21 mouse cellular contexts compared by ENCODE assay signal in the genomic region with DNA sequence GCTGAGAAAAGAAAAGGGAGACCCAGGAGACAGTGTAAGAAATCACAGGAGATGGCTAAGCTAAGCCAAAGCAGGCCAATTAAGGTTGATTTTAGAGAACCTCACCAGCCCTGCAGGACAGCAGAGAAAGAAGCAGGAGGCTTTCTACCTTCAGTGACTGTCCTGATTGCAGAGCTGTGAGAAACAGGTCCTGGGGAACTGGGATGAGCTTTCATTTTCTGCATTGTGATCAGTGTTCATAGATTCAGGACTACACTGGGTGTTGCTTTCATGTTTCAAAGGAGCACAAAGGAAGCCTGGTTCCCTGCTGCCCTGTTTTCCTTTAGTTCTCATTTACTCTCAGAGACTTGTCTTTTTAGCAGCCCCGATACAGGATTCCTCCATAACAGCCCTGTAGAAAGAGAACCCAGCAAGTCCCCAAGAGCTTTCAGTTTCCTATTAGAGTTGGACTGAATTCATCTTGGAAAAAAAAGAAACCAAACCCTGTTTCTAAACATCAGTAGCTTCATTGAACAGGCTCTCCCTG.
DNase-seq lines count a peak whose midpoint lies in the region; ATAC-seq and TF ChIP-seq lines count a peak whose summit lies in the region.
"Had no signal": no experiment of that assay in that cellular context is flagged by ENCODE, and none has a peak within 500 bp of the region (broad histone marks: within the 10 kb centered on the region; RNA-seq: fewer than 3 reads in every experiment).

No protein-coding gene starts in this region.

- no peaks in the 10 kb centered on the region for H3K27me3 ChIP-seq in forebrain, embryonic 15.5 days
- no peaks in the 10 kb centered on the region for H3K27me3 ChIP-seq in forebrain, embryonic 12.5 days
- H3K27me3 ChIP-seq in midbrain, embryonic 13.5 days, result no peaks in the 10 kb centered on the region
- H3K27me3 ChIP-seq in intestine, postnatal 0 days (replicated peaks; ENCODE audit: control insufficient read depth, insufficient read depth, low read length), result no peaks in the 10 kb centered on the region
- H3K27me3 ChIP-seq: CH12.LX; embryonic facial prominence, embryonic 13.5 days; kidney, embryonic 15.5 days; lung, embryonic 15.5 days had no signal

- H3K9ac ChIP-seq in forebrain, embryonic 15.5 days (replicated peaks), result no peak overlapping the region
- no peak overlapping the region for H3K9ac ChIP-seq in forebrain, embryonic 12.5 days
- no peak overlapping the region for H3K9ac ChIP-seq in midbrain, embryonic 13.5 days (replicated peaks)
- no peak overlapping the region for H3K9ac ChIP-seq in intestine, postnatal 0 days (ENCODE audit: low read depth, low read length)
- H3K9ac ChIP-seq: embryonic facial prominence, embryonic 13.5 days; hindbrain, embryonic 14.5 days; kidney, embryonic 15.5 days; liver, embryonic 14.5 days; lung, embryonic 15.5 days had no signal

- intact Hi-C loops in left cerebral cortex, adult 2 months (cut with DNase I), result no loop called here

- H3K4me2 ChIP-seq in forebrain, embryonic 15.5 days (replicated peaks), result no peak overlapping the region
- H3K4me2 ChIP-seq in forebrain, embryonic 12.5 days, result no peak overlapping the region
- H3K4me2 ChIP-seq in midbrain, embryonic 13.5 days (replicated peaks), result no peak overlapping the region
- no peak overlapping the region for H3K4me2 ChIP-seq in intestine, postnatal 0 days (replicated peaks; ENCODE audit: low read depth)
- H3K4me2 ChIP-seq: embryonic facial prominence, embryonic 13.5 days; heart, embryonic 11.5 days; hindbrain, embryonic 14.5 days; kidney, embryonic 15.5 days; lung, embryonic 15.5 days had no signal

- H3K4me1 ChIP-seq in forebrain, embryonic 15.5 days, result peaks cover 4% of the 10 kb centered on the region
- H3K4me1 ChIP-seq in forebrain, embryonic 12.5 days, result no peaks in the 10 kb centered on the region
- no peaks in the 10 kb centered on the region for H3K4me1 ChIP-seq in midbrain, embryonic 13.5 days (replicated peaks)
- no peaks in the 10 kb centered on the region for H3K4me1 ChIP-seq in intestine, postnatal 0 days (replicated peaks; ENCODE audit: control insufficient read depth, insufficient read depth, low read length)
- H3K4me1 ChIP-seq: embryonic facial prominence, embryonic 13.5 days; kidney, embryonic 15.5 days; lung, embryonic 15.5 days had no signal

- no peak overlapping the region for H3K27ac ChIP-seq in forebrain, embryonic 15.5 days (replicated peaks)
- H3K27ac ChIP-seq in forebrain, embryonic 12.5 days, result no peak overlapping the region
- H3K27ac ChIP-seq in left cerebral cortex, adult 2 months, result peak overlapping the region; percentile 15; the same call in 1 of the 2 replicates
- no peak overlapping the region for H3K27ac ChIP-seq in midbrain, embryonic 13.5 days
- no peak overlapping the region for H3K27ac ChIP-seq in intestine, postnatal 0 days (ENCODE audit: low read depth, low read length)
- H3K27ac ChIP-seq: embryonic facial prominence, embryonic 13.5 days; hindbrain, embryonic 14.5 days; kidney, embryonic 15.5 days; liver, embryonic 14.5 days; lung, embryonic 15.5 days had no signal

- H3K36me3 ChIP-seq in forebrain, embryonic 15.5 days, result no peaks in the 10 kb centered on the region
- H3K36me3 ChIP-seq in forebrain, embryonic 12.5 days (replicated peaks), result no peaks in the 10 kb centered on the region
- H3K36me3 ChIP-seq in midbrain, embryonic 13.5 days, result no peaks in the 10 kb centered on the region
- no peaks in the 10 kb centered on the region for H3K36me3 ChIP-seq in intestine, postnatal 0 days (ENCODE audit: control insufficient read depth, insufficient read depth)
- H3K36me3 ChIP-seq: embryonic facial prominence, embryonic 13.5 days; kidney, embryonic 15.5 days; lung, embryonic 15.5 days had no signal

- TF ChIP-seq CTCF in left cerebral cortex, adult 2 months (IDR thresholded peaks at IDR 0.05), result no peak
- no peak for TF ChIP-seq CTCF in intestine, postnatal 0 days (IDR thresholded peaks at IDR 0.05; ENCODE audit: low read depth)

- no peaks in the 10 kb centered on the region for H3K9me3 ChIP-seq in forebrain, embryonic 15.5 days
- no peaks in the 10 kb centered on the region for H3K9me3 ChIP-seq in forebrain, embryonic 12.5 days
- H3K9me3 ChIP-seq in midbrain, embryonic 13.5 days, result no peaks in the 10 kb centered on the region
- no peaks in the 10 kb centered on the region for H3K9me3 ChIP-seq in intestine, postnatal 0 days (ENCODE audit: control insufficient read depth)
- H3K9me3 ChIP-seq: embryonic facial prominence, embryonic 13.5 days; kidney, embryonic 15.5 days; lung, embryonic 15.5 days had no signal

- H3K4me3 ChIP-seq in forebrain, embryonic 15.5 days, result no peak overlapping the region
- no peak overlapping the region for H3K4me3 ChIP-seq in forebrain, embryonic 12.5 days (replicated peaks)
- no peak overlapping the region for H3K4me3 ChIP-seq in left cerebral cortex, adult 2 months
- no peak overlapping the region for H3K4me3 ChIP-seq in midbrain, embryonic 13.5 days (replicated peaks)
- no peak overlapping the region for H3K4me3 ChIP-seq in intestine, postnatal 0 days (ENCODE audit: low read depth, low read length)
- H3K4me3 ChIP-seq: embryonic facial prominence, embryonic 13.5 days; kidney, embryonic 15.5 days; lung, embryonic 15.5 days had no signal

- peak; percentile 67 for ATAC-seq in forebrain, embryonic 15.5 days (replicated peaks)
- no peak for ATAC-seq in forebrain, embryonic 12.5 days (ENCODE audit: low FRiP score)
- 0 out of 2 replicates have a peak, but pooled peaks have one; percentile 27 for ATAC-seq in midbrain, embryonic 13.5 days
- no peak for ATAC-seq in intestine, postnatal 0 days
- ATAC-seq: intestine, embryonic 16.5 days had no signal

- no peak for DNase-seq in left cerebral cortex, adult 2 months (ENCODE audit: extremely low spot score in 1 of 2, low spot score in 2 of 2)
- DNase-seq in left cerebral cortex, adult 11 months (ENCODE audit: low spot score), result no peak
- DNase-seq in brain, adult 2 months (ENCODE audit: low read depth, low spot score), result peak; percentile 35
- no peak for DNase-seq in cerebellum, adult 11-12 months
- DNase-seq: adrenal gland, postnatal 25 days; cerebellum, adult 9-10 months; heart, postnatal 10 days; kidney, postnatal 4 days; thymus, postnatal 36 days had no signal

- WGBS in forebrain, embryonic 15.5 days, result 6% methylated on average over 1 of the region's 1 CpGs
- WGBS in forebrain, embryonic 12.5 days, result 20% methylated on average over 1 of the region's 1 CpGs
- 10% methylated on average over 1 of the region's 1 CpGs for WGBS in midbrain, embryonic 13.5 days
- WGBS in intestine, postnatal 0 days, result 76% methylated on average over 1 of the region's 1 CpGs

Comparison
In these comparisons a context has a peak if more than half of its experiments do, and no peak if none do; other contexts are left out.
1. ATAC-seq: peak in forebrain, embryonic 15.5 days (single experiment) and midbrain, embryonic 13.5 days (single experiment); none in forebrain, embryonic 12.5 days (single experiment) and intestine, postnatal 0 days (single experiment).